Mouse (Mus musculus): Measurements from ENCODE around the gene Plekhf1. TPM values are rescaled to one million over a fixed set of nuclear protein-coding genes. Genes with fewer than 3 reads are reported as not detected.

Gene Plekhf1
- polyA plus RNA-seq, 1 experiment from 2014 or later: 1.6 TPM

DNA sequence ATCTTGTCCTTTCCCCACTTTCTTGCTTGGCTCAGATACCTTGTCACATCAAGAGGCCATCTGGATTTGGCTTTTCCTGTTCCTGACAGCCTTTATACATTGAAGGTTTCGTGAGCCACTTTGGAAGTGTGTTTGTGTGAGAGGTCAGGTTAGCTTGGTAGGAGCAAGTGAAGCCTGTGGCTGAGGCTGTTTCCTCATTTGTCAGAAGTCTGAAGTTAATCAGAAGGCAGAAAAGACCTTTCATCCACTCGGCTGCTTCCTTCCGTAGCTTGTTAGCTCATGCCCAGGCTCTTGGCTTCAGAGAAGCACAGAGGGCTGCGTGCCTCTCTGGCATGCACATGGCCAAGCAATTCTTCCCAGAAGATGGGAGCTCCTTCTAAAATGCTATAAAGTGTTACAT, 40.0 kb downstream of the Plekhf1 start:
- DNase-seq (ENCODE audit: low spot score) (no peak), ATAC-seq (ENCODE audit: low FRiP score) (no peak)
- H3K4me1 ChIP-seq (replicated peaks; ENCODE audit: control insufficient read depth, insufficient read depth, low read length): peaks cover 2% of the 10 kb centered on the region; the same call in 1 of the 2 replicates
- H3K36me3 ChIP-seq (ENCODE audit: control insufficient read depth, insufficient read depth, low read length): no peaks in the 10 kb centered on the region
- H3K27me3 ChIP-seq (ENCODE audit: control insufficient read depth, insufficient read depth, low read length): no peaks in the 10 kb centered on the region
- H3K9ac ChIP-seq (ENCODE audit: low read depth, low read length): no peak overlapping the region
- no peak overlapping the region for H3K27ac ChIP-seq (ENCODE audit: low read depth, low read length)
- H3K9me3 ChIP-seq (ENCODE audit: control insufficient read depth, low read length): no peaks in the 10 kb centered on the region
- no peak overlapping the region for H3K4me2 ChIP-seq (replicated peaks; ENCODE audit: low read depth, low read length)
- 83% methylated on average over 4 of the region's 4 CpGs for WGBS
- H3K4me3 ChIP-seq (ENCODE audit: low read depth, low read length): no peak overlapping the region

DNA sequence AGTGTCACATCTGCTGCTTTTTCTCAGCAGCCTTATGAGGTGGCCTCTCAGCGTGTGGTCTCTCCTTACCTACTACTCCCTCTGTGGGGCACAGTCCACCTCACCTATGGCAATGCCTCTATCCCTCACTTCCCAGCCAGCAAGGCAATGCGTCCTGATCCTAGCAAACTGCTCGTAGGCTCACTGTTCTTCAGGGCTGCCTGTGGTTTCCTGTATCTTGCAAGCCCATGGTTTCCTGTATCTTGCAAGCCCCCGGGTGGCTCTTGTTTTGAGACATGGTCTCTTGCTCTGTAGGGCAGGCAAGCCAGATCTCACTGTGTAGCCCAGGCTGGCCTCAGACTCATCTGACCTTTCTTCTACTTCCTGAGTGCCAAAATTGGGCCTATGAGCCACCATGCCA, 41.0 kb downstream of the Plekhf1 start:
- DNase-seq (ENCODE audit: low spot score) (no peak), ATAC-seq (ENCODE audit: low FRiP score) (no peak)
- WGBS: 75% methylated on average over 4 of the region's 4 CpGs
- Histone ChIP-seq H3K36me3 (ENCODE audit: control insufficient read depth, insufficient read depth, low read length) (no peaks in the 10 kb centered on the region), H3K9me3 (ENCODE audit: control insufficient read depth, low read length) (no peaks in the 10 kb centered on the region), H3K4me2 (replicated peaks; ENCODE audit: low read depth, low read length) (no peak overlapping the region), H3K9ac (ENCODE audit: low read depth, low read length) (no peak overlapping the region), H3K27ac (ENCODE audit: low read depth, low read length) (no peak overlapping the region), H3K4me3 (ENCODE audit: low read depth, low read length) (no peak overlapping the region), H3K4me1 (replicated peaks; ENCODE audit: control insufficient read depth, insufficient read depth, low read length) (peaks cover 2% of the 10 kb centered on the region; the same call in 1 of the 2 replicates), H3K27me3 (ENCODE audit: control insufficient read depth, insufficient read depth, low read length) (no peaks in the 10 kb centered on the region)

DNA sequence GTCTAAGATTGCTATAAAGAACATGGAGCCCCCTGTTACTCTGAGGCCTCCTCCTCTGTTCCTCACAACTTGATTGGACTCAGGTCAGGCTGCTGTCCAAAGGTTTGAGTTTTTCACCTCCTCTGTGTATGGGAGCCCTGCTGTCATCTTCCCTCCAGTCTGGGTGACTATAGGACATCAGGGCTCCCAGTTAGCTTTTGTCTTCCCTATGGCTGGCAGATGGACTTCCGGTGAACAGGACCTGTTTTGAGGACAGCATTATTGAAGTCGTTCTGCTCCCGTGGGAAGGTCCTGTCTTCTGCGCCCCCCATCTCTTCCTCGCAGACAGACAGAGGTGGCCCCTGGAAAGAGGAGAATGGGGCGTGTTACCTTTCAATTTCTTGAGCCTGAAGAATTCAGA, 43.0 kb downstream of the Plekhf1 start:
- DNase-seq (ENCODE audit: low spot score): no peak
- Histone ChIP-seq H3K4me3 (ENCODE audit: low read depth, low read length) (no peak overlapping the region), H3K27me3 (ENCODE audit: control insufficient read depth, insufficient read depth, low read length) (no peaks in the 10 kb centered on the region), H3K27ac (ENCODE audit: low read depth, low read length) (no peak overlapping the region), H3K4me1 (replicated peaks; ENCODE audit: control insufficient read depth, insufficient read depth, low read length) (peaks cover 2% of the 10 kb centered on the region; the same call in 1 of the 2 replicates), H3K9me3 (ENCODE audit: control insufficient read depth, low read length) (no peaks in the 10 kb centered on the region), H3K36me3 (ENCODE audit: control insufficient read depth, insufficient read depth, low read length) (no peaks in the 10 kb centered on the region), H3K4me2 (replicated peaks; ENCODE audit: low read depth, low read length) (no peak overlapping the region), H3K9ac (ENCODE audit: low read depth, low read length) (no peak overlapping the region)
- 86% methylated on average over 6 of the region's 6 CpGs for WGBS
- ATAC-seq (ENCODE audit: low FRiP score): no peak

DNA sequence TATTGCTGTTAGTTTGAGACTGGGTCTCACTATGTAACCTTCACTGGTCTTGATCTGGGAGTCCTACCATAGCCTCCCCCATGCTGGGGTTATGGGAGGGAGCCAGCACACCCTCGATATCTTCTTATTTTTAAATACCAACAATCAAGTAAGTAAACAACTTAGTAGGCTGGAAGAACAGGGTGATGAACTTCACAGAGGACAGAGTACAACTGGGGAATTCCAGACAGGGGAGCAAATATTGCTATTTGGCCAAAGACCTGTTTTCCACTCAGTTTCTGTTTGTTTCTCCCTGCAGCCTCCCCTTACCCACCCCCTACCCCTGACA, 43.4 kb downstream of the Plekhf1 start:
- WGBS: 62% methylated on average over 1 of the region's 1 CpGs
- Histone ChIP-seq H3K4me3 (ENCODE audit: low read depth, low read length) (peak overlapping the region; percentile 51), H3K4me2 (replicated peaks; ENCODE audit: low read depth, low read length) (peak overlapping the region; percentile 88), H3K36me3 (ENCODE audit: control insufficient read depth, insufficient read depth, low read length) (no peaks in the 10 kb centered on the region), H3K4me1 (replicated peaks; ENCODE audit: control insufficient read depth, insufficient read depth, low read length) (peaks cover 2% of the 10 kb centered on the region; the same call in 1 of the 2 replicates), H3K27ac (ENCODE audit: low read depth, low read length) (no peak overlapping the region), H3K27me3 (ENCODE audit: control insufficient read depth, insufficient read depth, low read length) (no peaks in the 10 kb centered on the region), H3K9me3 (ENCODE audit: control insufficient read depth, low read length) (no peaks in the 10 kb centered on the region), H3K9ac (ENCODE audit: low read depth, low read length) (no peak overlapping the region)
- no peak for DNase-seq (ENCODE audit: low spot score)
- ATAC-seq (ENCODE audit: low FRiP score): no peak

DNA sequence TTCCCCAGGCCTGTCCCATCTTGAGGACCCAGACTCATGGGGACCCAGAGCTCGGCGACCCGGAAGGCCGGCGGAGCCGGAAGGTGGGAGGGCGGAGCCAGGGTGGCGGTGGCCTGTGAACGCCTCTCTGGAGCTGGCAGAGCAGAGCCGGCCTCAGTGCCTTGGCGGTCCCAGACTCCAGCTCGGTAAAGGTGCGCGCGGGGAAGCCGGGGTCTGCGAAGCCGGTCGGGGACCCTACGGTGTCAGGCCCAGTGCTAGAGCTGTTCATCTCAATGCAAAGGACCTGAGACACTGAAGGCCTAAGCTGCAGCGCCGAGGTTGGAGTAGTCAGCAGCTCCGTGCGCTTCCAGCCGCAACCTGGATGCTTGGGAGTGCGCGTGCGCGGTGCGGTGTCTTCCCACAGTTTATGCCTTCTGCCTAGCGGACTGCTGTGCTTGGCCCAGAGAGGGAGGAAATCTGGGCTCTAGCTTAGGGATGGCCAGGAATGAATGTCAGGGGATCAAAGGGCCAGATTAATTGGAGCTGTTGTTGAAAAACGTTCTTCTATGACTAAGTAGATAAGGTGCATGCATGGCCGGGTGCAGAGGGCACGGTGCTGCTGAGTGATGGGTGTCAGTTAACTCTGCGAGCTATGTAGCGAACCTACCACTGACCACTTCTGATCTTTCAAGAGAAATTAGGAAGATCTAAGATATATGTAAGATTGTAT, 44.0 kb downstream of the Plekhf1 start:
- peak overlapping the region; percentile 71 for H3K9ac ChIP-seq (ENCODE audit: low read depth, low read length)
- peak overlapping the region; percentile 88 for H3K4me2 ChIP-seq (replicated peaks; ENCODE audit: low read depth, low read length)
- DNase-seq (ENCODE audit: low spot score) (peak; percentile 91), ATAC-seq (ENCODE audit: low FRiP score) (peak; percentile 94)
- H3K36me3 ChIP-seq (ENCODE audit: control insufficient read depth, insufficient read depth, low read length): no peaks in the 10 kb centered on the region
- H3K27ac ChIP-seq (ENCODE audit: low read depth, low read length): peak overlapping the region; percentile 68
- 6% methylated on average over 36 of the region's 36 CpGs for whole genome bisulfite sequencing
- H3K4me1 ChIP-seq (replicated peaks; ENCODE audit: control insufficient read depth, insufficient read depth, low read length): peaks cover 2% of the 10 kb centered on the region; the same call in 1 of the 2 replicates
- H3K9me3 ChIP-seq (ENCODE audit: control insufficient read depth, low read length): no peaks in the 10 kb centered on the region
- H3K4me3 ChIP-seq (ENCODE audit: low read depth, low read length): peak overlapping the region; percentile 51
- H3K27me3 ChIP-seq (ENCODE audit: control insufficient read depth, insufficient read depth, low read length): no peaks in the 10 kb centered on the region

DNA sequence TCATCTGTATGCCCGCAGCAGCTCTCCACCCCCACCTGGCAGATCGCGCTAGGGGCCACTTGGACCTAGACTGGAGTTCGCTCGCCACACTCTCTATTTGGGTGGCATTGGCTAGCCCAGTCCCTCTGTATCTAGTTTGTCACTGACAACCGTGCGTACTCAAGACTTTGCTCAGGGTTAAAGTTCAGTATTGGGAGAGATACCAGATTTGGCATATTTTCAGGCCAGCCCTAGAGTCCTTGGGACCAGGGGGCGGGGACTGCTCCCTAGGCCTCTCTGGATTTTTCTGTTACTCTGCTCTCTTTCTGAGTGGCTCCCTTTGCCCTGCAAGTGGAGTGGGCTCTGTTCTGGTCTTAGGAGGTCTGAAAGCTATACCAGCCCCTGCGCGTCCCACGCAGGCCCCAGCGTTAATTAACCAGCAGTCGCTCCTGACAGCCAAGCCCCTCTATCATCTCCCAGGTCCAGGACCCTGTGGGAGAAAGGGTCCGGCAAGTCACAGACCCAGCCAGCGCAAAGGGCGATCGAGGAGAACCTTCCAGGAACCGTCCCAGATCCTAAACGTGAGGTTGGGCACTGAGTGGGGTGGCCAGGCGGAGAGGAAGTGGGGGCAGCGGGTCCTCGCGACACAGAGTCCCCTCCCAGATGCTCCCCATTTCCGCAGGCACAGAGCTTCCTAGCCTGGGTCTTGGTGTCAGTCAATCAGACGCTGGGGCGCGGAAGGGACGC, 44.7 kb downstream of the Plekhf1 start, which contains the start of gene 1600014C10Rik:
Gene 1600014C10Rik (plus strand): TSS at position 256 of the 726 bp plus-strand sequence.
- Histone ChIP-seq H3K27me3 (ENCODE audit: control insufficient read depth, insufficient read depth, low read length) (no peaks in the 10 kb centered on the region), H3K4me2 (replicated peaks; ENCODE audit: low read depth, low read length) (peak within 1 kb of the TSS; percentile 88), H3K36me3 (ENCODE audit: control insufficient read depth, insufficient read depth, low read length) (no peaks in the 10 kb centered on the region), H3K9ac (ENCODE audit: low read depth, low read length) (peak within 1 kb of the TSS; percentile 71), H3K9me3 (ENCODE audit: control insufficient read depth, low read length) (no peaks in the 10 kb centered on the region), H3K4me1 (replicated peaks; ENCODE audit: control insufficient read depth, insufficient read depth, low read length) (peaks cover 2% of the 10 kb centered on the region; the same call in 1 of the 2 replicates), H3K27ac (ENCODE audit: low read depth, low read length) (peak within 1 kb of the TSS; percentile 68), H3K4me3 (ENCODE audit: low read depth, low read length) (peak within 1 kb of the TSS; percentile 51)
- ATAC-seq (ENCODE audit: low FRiP score) (peak; percentile 62; the same call in 1 of the 2 replicates), DNase-seq (ENCODE audit: low spot score) (peak; percentile 48)
- WGBS: 4% methylated on average over 28 of the region's 28 CpGs

DNA sequence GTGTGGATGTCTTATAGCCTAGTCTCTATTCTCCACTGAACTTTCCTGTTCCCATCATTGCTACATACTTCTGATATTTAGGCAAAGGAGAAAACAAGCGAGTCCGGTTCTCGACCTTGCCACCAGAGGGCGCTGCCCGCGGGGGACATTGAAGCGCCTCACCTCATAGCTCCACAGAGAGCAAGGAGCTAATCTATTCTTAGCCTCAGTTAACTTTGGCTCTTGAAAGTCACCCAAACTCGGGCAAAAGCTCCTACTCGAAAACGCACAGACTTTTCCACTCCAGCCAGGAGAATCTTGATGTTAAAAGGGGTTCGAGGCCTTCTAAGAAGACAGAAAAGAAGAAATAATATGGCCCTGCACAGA, 45.2 kb downstream of the Plekhf1 start:
- Histone ChIP-seq H3K4me1 (replicated peaks; ENCODE audit: control insufficient read depth, insufficient read depth, low read length) (peaks cover 2% of the 10 kb centered on the region; the same call in 1 of the 2 replicates), H3K27ac (ENCODE audit: low read depth, low read length) (no peak overlapping the region), H3K9me3 (ENCODE audit: control insufficient read depth, low read length) (no peaks in the 10 kb centered on the region), H3K4me2 (replicated peaks; ENCODE audit: low read depth, low read length) (peak overlapping the region; percentile 88), H3K36me3 (ENCODE audit: control insufficient read depth, insufficient read depth, low read length) (no peaks in the 10 kb centered on the region), H3K4me3 (ENCODE audit: low read depth, low read length) (peak overlapping the region; percentile 51), H3K27me3 (ENCODE audit: control insufficient read depth, insufficient read depth, low read length) (no peaks in the 10 kb centered on the region), H3K9ac (ENCODE audit: low read depth, low read length) (0 out of 2 replicates have a peak overlapping the region, but pooled peaks have one; percentile 71)
- DNase-seq (ENCODE audit: low spot score) (peak; percentile 90), ATAC-seq (ENCODE audit: low FRiP score) (peak; percentile 55; the same call in 1 of the 2 replicates)
- WGBS: 0% methylated on average over 11 of the region's 11 CpGs

DNA sequence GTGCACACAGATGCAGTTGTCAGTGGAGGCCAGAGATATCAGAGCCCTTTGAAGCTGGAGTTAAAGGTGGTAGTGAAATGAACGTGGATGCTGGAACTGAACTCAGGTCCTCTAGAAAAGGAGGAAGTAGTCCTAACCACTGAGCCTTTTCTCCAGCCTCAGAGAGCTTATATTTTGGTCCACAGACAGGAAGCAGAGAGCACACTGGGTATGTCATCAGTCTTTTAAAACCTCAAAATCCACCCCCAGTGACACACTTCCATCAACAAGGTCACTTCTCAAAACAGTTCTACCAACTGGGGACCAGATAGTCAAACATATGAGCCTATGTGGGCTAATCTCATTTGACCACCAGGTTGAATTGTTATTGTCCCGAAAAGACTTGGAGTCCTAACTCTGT, 46.5 kb downstream of the Plekhf1 start:
- Histone ChIP-seq H3K4me2 (replicated peaks; ENCODE audit: low read depth, low read length) (no peak overlapping the region), H3K9ac (ENCODE audit: low read depth, low read length) (no peak overlapping the region), H3K36me3 (ENCODE audit: control insufficient read depth, insufficient read depth, low read length) (no peaks in the 10 kb centered on the region), H3K4me1 (replicated peaks; ENCODE audit: control insufficient read depth, insufficient read depth, low read length) (peaks cover 2% of the 10 kb centered on the region; the same call in 1 of the 2 replicates), H3K9me3 (ENCODE audit: control insufficient read depth, low read length) (no peaks in the 10 kb centered on the region), H3K27ac (ENCODE audit: low read depth, low read length) (no peak overlapping the region), H3K27me3 (ENCODE audit: control insufficient read depth, insufficient read depth, low read length) (no peaks in the 10 kb centered on the region), H3K4me3 (ENCODE audit: low read depth, low read length) (no peak overlapping the region)
- ATAC-seq (ENCODE audit: low FRiP score): no peak
- no peak for DNase-seq (ENCODE audit: low spot score)
- WGBS: 84% methylated on average over 2 of the region's 2 CpGs
